Mouse (Mus musculus): Measurements from ENCODE around the gene Sf3a3.

DNA sequence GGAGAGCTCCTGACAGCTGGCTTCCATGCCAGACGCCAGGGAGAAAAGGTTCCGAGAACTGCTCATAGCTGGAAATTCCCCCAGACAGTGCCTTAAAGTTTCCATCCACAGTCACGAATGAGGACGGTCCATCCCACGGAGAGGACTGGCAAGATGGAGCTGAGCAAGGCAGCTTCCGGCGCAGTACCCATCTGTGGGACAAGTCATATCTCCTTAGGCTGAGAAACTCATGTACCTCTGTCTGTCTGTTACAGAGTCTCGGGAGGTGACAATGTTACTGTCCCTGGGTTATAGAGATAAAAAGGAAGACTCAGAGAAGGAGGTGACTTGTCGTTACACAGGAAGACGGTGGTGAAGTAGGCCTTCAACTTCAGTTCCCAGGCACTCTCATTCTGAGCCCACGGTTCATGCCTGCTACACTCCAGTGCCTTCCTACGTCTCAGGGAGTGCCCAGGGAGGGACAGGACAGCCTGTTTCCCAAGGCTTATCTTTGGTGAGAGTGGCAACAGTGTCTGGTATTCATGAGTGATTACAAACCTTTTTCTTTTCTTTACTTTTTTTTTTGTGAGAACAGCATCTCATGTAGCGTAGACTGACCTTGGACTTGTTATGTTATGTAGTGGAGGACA lies 54.5 kb downstream of the Sf3a3 start:
- TF ChIP-seq CTCF (IDR thresholded peaks at IDR 0.05; ENCODE audit: borderline replicate concordance, extremely low read depth, insufficient read depth, insufficient read length) = no peak
- no peak for TF ChIP-seq POLR2A (IDR thresholded peaks at IDR 0.05; ENCODE audit: borderline replicate concordance, extremely low read depth, insufficient read depth, insufficient read length, poor library complexity, severe bottlenecking)

All from brain, embryonic 14.5 days (tissue).